Mouse (Mus musculus) ES-CJ7 (cell line): ENCODE data around the gene Acvr2a.

ENCODE experiments used
- DNase-seq: peaks from one replicate; pipeline ENCODE4 v3.0.0; 2011; ENCODE audit warnings: low read depth, low spot score

Gene Acvr2a

DNA sequence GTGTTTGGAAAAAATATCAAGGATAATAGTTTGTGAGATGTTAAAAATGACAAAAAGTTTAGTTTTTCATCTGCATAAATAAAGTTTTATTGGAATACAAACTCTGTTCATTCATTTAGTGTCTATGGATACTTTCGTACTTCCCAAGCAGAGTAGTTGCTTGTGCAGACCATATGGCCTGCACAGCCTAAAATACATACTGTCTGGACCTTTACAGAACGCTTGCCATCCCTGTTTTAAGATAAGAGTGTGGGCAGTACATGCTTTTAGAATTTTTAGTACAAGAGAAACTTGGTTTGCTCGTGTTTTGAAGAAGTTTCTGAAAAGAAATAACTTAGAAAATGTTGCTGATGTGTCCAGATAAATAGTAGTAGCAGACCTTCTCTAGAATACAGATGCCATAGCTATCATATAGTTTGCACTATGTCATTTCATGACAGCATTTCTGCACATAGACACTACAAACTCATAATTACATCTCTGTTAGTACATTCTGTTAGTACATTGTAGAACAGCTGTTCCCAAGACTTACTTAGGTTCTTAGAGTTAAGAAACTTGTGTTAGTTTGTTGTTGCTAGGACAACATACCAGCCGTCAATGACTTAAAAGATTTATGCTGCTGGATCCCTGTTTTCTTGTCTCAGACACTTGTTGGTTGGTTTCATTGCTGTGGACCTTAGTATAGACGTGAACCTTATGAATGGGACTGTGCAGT is 54.4 kb downstream of the Acvr2a start:
- DNase-seq: no peak

DNA sequence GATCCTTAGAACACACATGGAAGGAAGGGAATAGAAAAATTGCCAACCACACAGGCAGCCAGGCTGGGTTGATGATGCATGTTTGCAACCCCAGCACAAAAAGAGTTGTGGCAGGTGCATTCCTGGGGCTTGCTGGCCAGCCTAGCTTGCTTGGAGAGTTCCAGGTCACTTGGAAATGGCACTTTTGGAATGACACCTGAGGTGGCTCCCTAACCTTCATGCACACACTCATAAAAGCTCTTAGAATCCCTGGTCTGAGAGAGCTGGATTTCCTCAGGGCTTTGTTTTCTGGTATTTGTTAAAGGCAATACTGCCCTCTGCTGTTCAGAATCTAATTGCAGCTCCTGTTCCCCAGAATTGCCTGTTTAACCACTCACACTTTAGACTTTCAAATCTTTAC is 72.0 kb downstream of the Acvr2a start:
- DNase-seq: peak; percentile 61

DNA sequence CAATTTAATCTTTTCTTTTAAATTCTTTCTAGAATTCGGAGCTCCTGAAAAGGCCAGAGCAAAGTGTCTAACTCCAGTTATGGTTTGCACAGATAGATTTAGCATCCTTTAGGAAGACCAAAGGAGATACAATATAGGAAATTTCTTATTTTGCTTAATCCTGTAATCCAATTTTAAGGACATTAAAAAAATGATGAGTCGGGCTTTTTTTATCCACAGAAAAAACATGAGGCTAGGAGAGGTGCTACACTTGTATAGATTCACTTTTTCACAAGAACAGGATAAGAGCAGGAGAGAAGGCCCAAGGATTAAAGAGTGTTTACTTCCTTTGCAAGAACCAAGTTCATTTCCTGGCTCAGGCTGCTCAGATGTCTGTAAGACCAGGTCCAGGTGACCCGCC is 81.3 kb downstream of the Acvr2a start:
- DNase-seq: no peak

DNA sequence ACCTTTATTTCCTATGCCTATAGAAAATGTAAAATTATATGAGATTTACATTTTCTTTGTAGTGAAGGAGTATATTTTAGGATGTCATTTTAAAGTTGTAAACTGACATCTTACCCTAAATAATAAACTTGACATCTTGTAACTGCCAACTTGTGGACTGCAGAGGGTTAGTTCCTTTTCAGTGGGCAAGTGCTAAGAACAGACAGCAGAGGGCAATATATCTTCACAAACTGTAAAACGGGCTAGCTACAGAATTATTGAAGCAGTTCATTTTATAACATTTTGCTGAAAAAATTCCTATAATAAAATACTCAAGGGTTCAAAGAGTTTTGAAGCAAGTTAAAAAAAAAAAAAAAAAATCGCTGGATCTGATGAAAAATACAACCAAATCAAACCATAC is 95.0 kb downstream of the Acvr2a start:
- DNase-seq: peak; percentile 24

DNA sequence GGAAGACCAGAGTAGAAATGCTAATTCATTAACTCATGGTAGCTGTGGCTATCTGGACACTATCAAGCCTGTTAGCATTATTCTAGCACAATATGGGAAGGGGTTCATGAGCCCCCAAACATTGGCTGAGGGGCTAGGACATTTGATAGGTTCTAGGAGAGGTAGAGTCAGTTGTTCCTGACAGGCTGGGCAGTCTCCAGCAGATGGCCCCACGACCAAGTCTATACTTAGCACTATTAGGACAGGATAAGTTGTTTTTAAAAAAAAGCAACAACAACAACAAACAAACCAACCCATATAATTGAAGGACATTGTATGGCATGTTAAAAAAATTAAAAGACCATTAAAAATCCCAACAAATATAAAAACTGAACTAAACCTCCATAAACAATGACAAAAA is 100.3 kb downstream of the Acvr2a start:
- DNase-seq: no peak

DNA sequence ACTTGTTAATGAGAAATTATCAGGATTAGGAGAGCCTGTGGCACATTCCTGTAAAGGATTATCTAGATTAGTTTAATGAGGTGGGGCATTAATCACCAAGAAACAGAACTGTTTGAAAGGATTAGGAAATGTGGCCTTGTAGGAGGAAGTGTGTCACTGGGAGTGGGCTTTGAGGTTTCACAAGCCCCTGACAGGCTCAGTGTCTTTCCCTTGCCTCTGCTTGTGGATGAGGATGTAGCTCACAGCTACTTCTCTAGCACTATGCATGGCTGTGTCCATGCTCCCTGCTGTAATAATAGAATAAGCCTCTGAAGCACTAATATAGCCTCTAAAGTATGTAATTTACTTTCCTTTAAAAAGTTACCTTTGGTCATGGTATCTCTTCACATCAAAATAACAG is 101.9 kb downstream of the Acvr2a start:
- DNase-seq: no peak

DNA sequence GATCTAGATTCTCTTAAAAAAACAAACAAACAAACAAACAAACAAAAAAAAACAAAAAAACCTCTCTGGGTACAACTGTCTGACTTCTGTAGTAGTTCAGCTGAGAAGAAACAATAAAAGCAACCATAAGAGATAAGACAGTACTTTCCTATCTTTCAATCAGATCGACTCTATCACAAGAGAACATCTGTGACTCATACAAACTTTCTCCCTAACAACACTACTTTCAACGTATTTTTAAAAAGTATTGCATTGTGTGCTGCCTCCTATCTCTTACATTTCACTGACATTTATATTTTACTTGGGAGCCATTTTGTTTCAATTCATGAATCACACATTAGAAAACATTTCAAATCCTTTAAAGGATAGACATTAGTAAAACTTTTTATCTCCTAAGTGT is 121.1 kb downstream of the Acvr2a start:
- DNase-seq: no peak

GRCm38 (mm10) chr2:48947761-48948160 is 133.9 kb downstream of the Acvr2a start:
- no peak for DNase-seq

DNA sequence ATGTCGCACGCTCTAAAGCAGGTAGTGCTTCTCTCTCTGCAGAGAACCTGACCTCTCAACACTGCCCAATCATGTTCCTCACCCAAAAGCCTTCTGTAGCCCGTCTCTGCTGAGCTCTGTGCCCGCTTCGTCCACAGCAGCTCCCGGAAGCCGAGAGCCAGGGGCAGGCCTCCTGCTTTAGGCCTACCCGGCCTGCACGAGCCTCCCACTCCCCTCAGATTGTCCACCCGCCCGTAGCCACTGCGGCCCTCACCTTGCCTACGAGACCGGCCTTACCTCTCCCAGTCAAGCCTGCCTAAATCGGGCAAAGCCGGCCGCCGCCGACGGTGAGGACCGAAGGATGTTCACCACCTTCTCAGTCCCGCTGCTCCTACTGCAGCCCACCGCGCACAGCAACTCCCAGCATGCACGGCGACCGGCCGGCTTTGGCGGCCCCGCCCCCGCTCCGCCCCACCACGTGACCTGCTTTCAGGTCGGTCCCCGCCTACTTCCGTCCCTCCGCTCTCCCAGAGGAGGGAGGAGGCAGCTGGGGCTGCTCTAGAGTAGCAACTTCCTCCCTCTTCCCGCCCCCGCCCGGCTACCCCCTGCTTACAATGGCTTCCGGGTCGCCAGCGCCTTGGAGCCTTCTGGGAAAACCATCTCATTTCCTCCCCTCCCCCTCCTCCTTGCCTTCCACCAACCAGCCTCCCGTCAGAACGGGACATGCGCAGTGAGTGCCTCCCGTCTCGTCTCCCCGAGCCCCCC is 135.1 kb downstream of the Acvr2a start, which contains the start of gene Mbd5:
TSS of gene Mbd5 (plus strand) at position 668 of the 744 bp plus-strand sequence.
- peak; percentile 98 for DNase-seq

DNA sequence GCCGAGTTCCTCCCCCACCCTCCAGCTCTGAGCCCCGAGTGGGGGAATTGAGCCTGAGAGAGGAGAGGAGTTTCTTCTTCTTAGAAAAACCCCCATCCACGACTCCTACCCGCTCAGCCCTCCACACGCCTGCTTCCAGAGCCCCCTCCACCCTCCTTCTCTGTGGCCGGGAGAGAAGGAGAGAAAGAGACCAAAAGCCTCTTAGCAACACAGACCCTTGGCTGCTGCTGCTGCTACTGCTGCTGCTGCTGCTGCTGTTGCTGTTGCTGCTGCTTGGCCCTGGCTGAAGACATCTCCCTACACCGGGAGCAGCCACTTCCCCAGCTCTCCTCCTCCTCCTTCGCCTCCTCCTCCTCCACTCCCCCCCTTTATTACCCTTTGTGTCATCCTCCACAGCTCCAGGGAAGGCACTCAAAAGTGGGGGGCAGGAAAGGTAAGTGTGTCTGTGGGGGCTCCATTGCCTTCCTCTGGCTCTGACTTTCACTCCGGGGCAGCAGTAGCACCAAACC is 135.9 kb downstream of the Acvr2a start:
- peak; percentile 48 for DNase-seq

DNA sequence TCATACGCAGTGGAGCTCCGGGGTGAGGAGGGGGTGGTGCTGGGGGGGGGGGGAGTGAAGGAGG is 136.2 kb downstream of the Acvr2a start, which contains the start of gene Orc4:
TSS of gene Orc4 (minus strand) at position 26 of the 64 bp plus-strand sequence.
- DNase-seq: no peak

GRCm38 (mm10) chr2:48950316-48950880 is 136.5 kb downstream of the Acvr2a start:
- DNase-seq: no peak
